Mouse (Mus musculus): Measurements from ENCODE around the gene Tmem168. TPM values are rescaled to one million over a fixed set of nuclear protein-coding genes. Genes with fewer than 3 reads are reported as not detected.

Gene Tmem168
- total and polyA plus RNA-seq, 3 experiments: 5.5 to 18.3 (median 15.6) TPM

- no peak overlapping the region for H3K4me3 ChIP-seq
- intact Hi-C loops (cut with DNase I): no loop called here
- TF ChIP-seq EP300 (IDR thresholded peaks at IDR 0.05; ENCODE audit: insufficient read depth, low read depth, low read length): no peak
- no peak for TF ChIP-seq POLR2A (IDR thresholded peaks at IDR 0.05; ENCODE audit: insufficient read depth, low read depth, low read length)
- TF ChIP-seq CTCF (IDR thresholded peaks at IDR 0.05): no peak
- DNase-seq: no peak
- no peaks in the 10 kb centered on the region for H3K79me2 ChIP-seq (replicated peaks; ENCODE audit: control insufficient read depth, insufficient read depth, low read length)
- WGBS: 49% methylated on average over 3 of the region's 3 CpGs
- no peak overlapping the region for H3K27ac ChIP-seq
- H3K9ac ChIP-seq (ENCODE audit: low read depth, low read length): no peak overlapping the region
- H3K36me3 ChIP-seq (ENCODE audit: control insufficient read depth, insufficient read depth, low read length): no peaks in the 10 kb centered on the region
- H3K27me3 ChIP-seq (ENCODE audit: control insufficient read depth, insufficient read depth, low read length): no peaks in the 10 kb centered on the region
- no peaks in the 10 kb centered on the region for H3K4me1 ChIP-seq (ENCODE audit: control insufficient read depth, insufficient read depth, low read length)
Observed at GRCm38 (mm10) chr6:13613671-13614070, 5.8 kb upstream of the Tmem168 start.

- Histone ChIP-seq H3K4me3 (no peak overlapping the region), H3K27ac (no peak overlapping the region), H3K79me2 (replicated peaks; ENCODE audit: control insufficient read depth, insufficient read depth, low read length) (no peaks in the 10 kb centered on the region; the same call in 1 of the 2 replicates), H3K36me3 (ENCODE audit: control insufficient read depth, insufficient read depth, low read length) (peaks cover 7% of the 10 kb centered on the region), H3K9ac (ENCODE audit: low read depth, low read length) (no peak overlapping the region), H3K4me1 (ENCODE audit: control insufficient read depth, insufficient read depth, low read length) (no peaks in the 10 kb centered on the region), H3K27me3 (ENCODE audit: control insufficient read depth, insufficient read depth, low read length) (no peaks in the 10 kb centered on the region)
- no peak for DNase-seq
- intact Hi-C loops (cut with DNase I): no loop called here
- TF ChIP-seq EP300 (IDR thresholded peaks at IDR 0.05; ENCODE audit: insufficient read depth, low read depth, low read length): no peak
- TF ChIP-seq CTCF (IDR thresholded peaks at IDR 0.05): no peak
- no peak for TF ChIP-seq POLR2A (IDR thresholded peaks at IDR 0.05; ENCODE audit: insufficient read depth, low read depth, low read length)
- WGBS: 86% methylated on average over 2 of the region's 2 CpGs
Observed at GRCm38 (mm10) chr6:13610869-13611268, 3.0 kb upstream of the Tmem168 start.

- H3K9ac ChIP-seq (ENCODE audit: low read depth, low read length): no peak overlapping the region
- H3K4me1 ChIP-seq (ENCODE audit: control insufficient read depth, insufficient read depth, low read length): no peaks in the 10 kb centered on the region
- H3K36me3 ChIP-seq (ENCODE audit: control insufficient read depth, insufficient read depth, low read length): peaks cover 11% of the 10 kb centered on the region
- WGBS: 85% methylated on average over 5 of the region's 5 CpGs
- no peak overlapping the region for H3K4me3 ChIP-seq
- no peak for DNase-seq
- H3K79me2 ChIP-seq (replicated peaks; ENCODE audit: control insufficient read depth, insufficient read depth, low read length): no peaks in the 10 kb centered on the region; the same call in 1 of the 2 replicates
- H3K27me3 ChIP-seq (ENCODE audit: control insufficient read depth, insufficient read depth, low read length): no peaks in the 10 kb centered on the region
- TF ChIP-seq EP300 (IDR thresholded peaks at IDR 0.05; ENCODE audit: insufficient read depth, low read depth, low read length): no peak
- TF ChIP-seq POLR2A (IDR thresholded peaks at IDR 0.05; ENCODE audit: insufficient read depth, low read depth, low read length): no peak
- no peak for TF ChIP-seq CTCF (IDR thresholded peaks at IDR 0.05)
- intact Hi-C loops (cut with DNase I): no loop called here
- H3K27ac ChIP-seq: no peak overlapping the region
Observed at GRCm38 (mm10) chr6:13609353-13610140, 1.6 kb upstream of the Tmem168 start.

GRCm38 (mm10) chr6:13606921-13607620 lies 829 bp downstream of the Tmem168 start:
- Histone ChIP-seq H3K9ac (ENCODE audit: low read depth, low read length) (peak overlapping the region; percentile 87), H3K4me3 (peak overlapping the region; percentile 97), H3K4me1 (ENCODE audit: control insufficient read depth, insufficient read depth, low read length) (no peaks in the 10 kb centered on the region), H3K79me2 (replicated peaks; ENCODE audit: control insufficient read depth, insufficient read depth, low read length) (no peaks in the 10 kb centered on the region; the same call in 1 of the 2 replicates), H3K27ac (peak overlapping the region; percentile 97), H3K27me3 (ENCODE audit: control insufficient read depth, insufficient read depth, low read length) (no peaks in the 10 kb centered on the region), H3K36me3 (ENCODE audit: control insufficient read depth, insufficient read depth, low read length) (peaks cover 21% of the 10 kb centered on the region)
- 3% methylated on average over 15 of the region's 15 CpGs for WGBS
- no peak for DNase-seq
- intact Hi-C loops (cut with DNase I): loop anchor here (1.0 to 2.0 kb wide), 2 partner anchors 70 to 264 kb away; partner anchors contain the start of genes 2610001J05Rik and Bmt2
- TF ChIP-seq CTCF (IDR thresholded peaks at IDR 0.05): no peak

GRCm38 (mm10) chr6:13606394-13606793 lies 1.5 kb downstream of the Tmem168 start:
- peaks cover 3% of the 10 kb centered on the region for H3K4me1 ChIP-seq (ENCODE audit: control insufficient read depth, insufficient read depth, low read length)
- H3K27ac ChIP-seq: no peak overlapping the region
- no peaks in the 10 kb centered on the region; the same call in 1 of the 2 replicates for H3K79me2 ChIP-seq (replicated peaks; ENCODE audit: control insufficient read depth, insufficient read depth, low read length)
- H3K4me3 ChIP-seq: no peak overlapping the region
- DNase-seq: no peak
- 51% methylated on average over 4 of the region's 4 CpGs for WGBS
- no peaks in the 10 kb centered on the region for H3K27me3 ChIP-seq (ENCODE audit: control insufficient read depth, insufficient read depth, low read length)
- intact Hi-C loops (cut with DNase I): loop anchor here (2.0 kb wide), 1 partner anchor 264 kb away; the partner anchor contains the start of gene 2610001J05Rik
- peak overlapping the region; percentile 38; the same call in 1 of the 2 replicates for H3K9ac ChIP-seq (ENCODE audit: low read depth, low read length)
- TF ChIP-seq EP300 (IDR thresholded peaks at IDR 0.05; ENCODE audit: insufficient read depth, low read depth, low read length) (no peak), CTCF (IDR thresholded peaks at IDR 0.05) (no peak), POLR2A (IDR thresholded peaks at IDR 0.05; ENCODE audit: insufficient read depth, low read depth, low read length) (no peak)
- peaks cover 28% of the 10 kb centered on the region for H3K36me3 ChIP-seq (ENCODE audit: control insufficient read depth, insufficient read depth, low read length)

GRCm38 (mm10) chr6:13603134-13603533 lies 4.8 kb downstream of the Tmem168 start:
- no peaks in the 10 kb centered on the region; the same call in 1 of the 2 replicates for H3K79me2 ChIP-seq (replicated peaks; ENCODE audit: control insufficient read depth, insufficient read depth, low read length)
- H3K36me3 ChIP-seq (ENCODE audit: control insufficient read depth, insufficient read depth, low read length): peaks cover 40% of the 10 kb centered on the region
- no peak overlapping the region for H3K27ac ChIP-seq
- H3K9ac ChIP-seq (ENCODE audit: low read depth, low read length): no peak overlapping the region
- H3K4me3 ChIP-seq: no peak overlapping the region
- H3K27me3 ChIP-seq (ENCODE audit: control insufficient read depth, insufficient read depth, low read length): no peaks in the 10 kb centered on the region
- peaks cover 5% of the 10 kb centered on the region for H3K4me1 ChIP-seq (ENCODE audit: control insufficient read depth, insufficient read depth, low read length)
- no peak for DNase-seq
- intact Hi-C loops (cut with DNase I): no loop called here
- no peak for TF ChIP-seq POLR2A (IDR thresholded peaks at IDR 0.05; ENCODE audit: insufficient read depth, low read depth, low read length)
- no peak for TF ChIP-seq EP300 (IDR thresholded peaks at IDR 0.05; ENCODE audit: insufficient read depth, low read depth, low read length)
- TF ChIP-seq CTCF (IDR thresholded peaks at IDR 0.05): no peak
- WGBS: 67% methylated on average over 6 of the region's 6 CpGs
